Mouse (Mus musculus): Measurements from ENCODE around the gene Prlh. TPM values are rescaled to one million over a fixed set of nuclear protein-coding genes. Genes with fewer than 3 reads are reported as not detected.
A peak's percentile ranks its signal among the peaks of the same experiment; 100 is the strongest.

Gene Prlh
- not detected for total RNA-seq (2021)

- DNase-seq: no peak
Observed at GRCm38 (mm10) chr1:90952808-90953207, at the start of gene Prlh. TSS of gene Prlh (plus strand) at chr1:90953108.

GRCm38 (mm10) chr1:90903211-90903945 lies 49.5 kb upstream of the Prlh start:
- no peak for DNase-seq

GRCm38 (mm10) chr1:90903971-90904458 lies 48.9 kb upstream of the Prlh start:
- peak in 1 of 2 experiments; percentile 40 for DNase-seq

GRCm38 (mm10) chr1:90904729-90905404 lies 48.0 kb upstream of the Prlh start:
- DNase-seq: no peak

- peak; percentile 44 to 57 for DNase-seq
Observed at GRCm38 (mm10) chr1:90906357-90906756, 46.6 kb upstream of the Prlh start.

- no peak for DNase-seq
Observed at GRCm38 (mm10) chr1:90909161-90909560, 43.7 kb upstream of the Prlh start.

- no peak for DNase-seq
Observed at GRCm38 (mm10) chr1:90909631-90910152, 43.2 kb upstream of the Prlh start.

- no peak for DNase-seq
Observed at GRCm38 (mm10) chr1:90913231-90913630, 39.7 kb upstream of the Prlh start.

GRCm38 (mm10) chr1:90914948-90915569 lies 37.8 kb upstream of the Prlh start, which contains the start of gene Mlph:
TSS of gene Mlph (plus strand) at chr1:90915085.
- DNase-seq: no peak

GRCm38 (mm10) chr1:90917509-90917908 lies 35.4 kb upstream of the Prlh start:
- no peak for DNase-seq

GRCm38 (mm10) chr1:90921687-90922086 lies 31.2 kb upstream of the Prlh start:
- no peak for DNase-seq

GRCm38 (mm10) chr1:90926030-90926429 lies 26.9 kb upstream of the Prlh start:
- DNase-seq: no peak

GRCm38 (mm10) chr1:90927308-90927707 lies 25.6 kb upstream of the Prlh start:
- DNase-seq: no peak

- DNase-seq: no peak
Observed at GRCm38 (mm10) chr1:90927929-90928574, 24.9 kb upstream of the Prlh start.

- DNase-seq: peak; percentile 80 to 82
Observed at GRCm38 (mm10) chr1:90928575-90928934, 24.4 kb upstream of the Prlh start.

GRCm38 (mm10) chr1:90933001-90933400 lies 19.9 kb upstream of the Prlh start:
- DNase-seq: peak; percentile 14 to 33

GRCm38 (mm10) chr1:90936990-90937389 lies 15.9 kb upstream of the Prlh start:
- DNase-seq: no peak

- no peak for DNase-seq
Observed at GRCm38 (mm10) chr1:90939980-90940379, 12.9 kb upstream of the Prlh start.

GRCm38 (mm10) chr1:90945171-90945570 lies 7.7 kb upstream of the Prlh start:
- DNase-seq: no peak

GRCm38 (mm10) chr1:90947252-90947651 lies 5.7 kb upstream of the Prlh start:
- no peak for DNase-seq

- no peak for DNase-seq
Observed at GRCm38 (mm10) chr1:90949309-90949708, 3.6 kb upstream of the Prlh start.

- DNase-seq: no peak
Observed at GRCm38 (mm10) chr1:90951670-90952069, 1.2 kb upstream of the Prlh start.

- no peak for DNase-seq
Observed at GRCm38 (mm10) chr1:90953688-90954087, 780 bp downstream of the Prlh start.
